Mouse (Mus musculus) thymus, adult 18-20 months (tissue): ENCODE results near the gene Gabrb3.

Experiments used
- DNase-seq, 2 experiments: peaks; one replicate each; pipeline ENCODE4 v3.0.0; 2022; ENCODE audit warnings: mixed read lengths in 2 of 2

Gene Gabrb3

GRCm38 (mm10) chr7:57532676-57533075 is 113.2 kb downstream of the Gabrb3 start:
- DNase-seq = no peak

- no peak for DNase-seq
Observed at GRCm38 (mm10) chr7:57538565-57538964, 119.1 kb downstream of the Gabrb3 start.

GRCm38 (mm10) chr7:57560732-57561436 is 141.4 kb downstream of the Gabrb3 start:
- no peak for DNase-seq

GRCm38 (mm10) chr7:57564403-57564802 is 144.9 kb downstream of the Gabrb3 start:
- no peak for DNase-seq

- peak in 1 of 2 experiments; percentile 1 for DNase-seq
Observed at GRCm38 (mm10) chr7:57590451-57591248, 171.2 kb downstream of the Gabrb3 start.

GRCm38 (mm10) chr7:57591249-57591577 is 171.7 kb downstream of the Gabrb3 start:
- DNase-seq = peak in 1 of 2 experiments; percentile 1

- DNase-seq = no peak
Observed at GRCm38 (mm10) chr7:57591578-57592431, 172.3 kb downstream of the Gabrb3 start.

- DNase-seq = no peak
Observed at GRCm38 (mm10) chr7:57597341-57597740, 177.8 kb downstream of the Gabrb3 start.

- DNase-seq = no peak
Observed at GRCm38 (mm10) chr7:57618697-57619096, 199.2 kb downstream of the Gabrb3 start.

GRCm38 (mm10) chr7:57620036-57620435 is 200.5 kb downstream of the Gabrb3 start:
- no peak for DNase-seq

GRCm38 (mm10) chr7:57623718-57624117 is 204.2 kb downstream of the Gabrb3 start:
- no peak for DNase-seq

GRCm38 (mm10) chr7:57635026-57635425 is 215.5 kb downstream of the Gabrb3 start:
- no peak for DNase-seq

- DNase-seq = no peak
Observed at GRCm38 (mm10) chr7:57635687-57636086, 216.2 kb downstream of the Gabrb3 start.

- DNase-seq = no peak
Observed at GRCm38 (mm10) chr7:57640796-57641195, 221.3 kb downstream of the Gabrb3 start.

- DNase-seq = no peak
Observed at GRCm38 (mm10) chr7:57647345-57647744, 227.9 kb downstream of the Gabrb3 start.

- DNase-seq = no peak
Observed at GRCm38 (mm10) chr7:57648136-57648755, 228.8 kb downstream of the Gabrb3 start.

- DNase-seq = no peak
Observed at GRCm38 (mm10) chr7:57677352-57677751, 257.9 kb downstream of the Gabrb3 start.

- no peak for DNase-seq
Observed at GRCm38 (mm10) chr7:57689836-57690235, 270.3 kb downstream of the Gabrb3 start.

GRCm38 (mm10) chr7:57700370-57700769 is 280.9 kb downstream of the Gabrb3 start:
- no peak for DNase-seq

GRCm38 (mm10) chr7:57701046-57701445 is 281.6 kb downstream of the Gabrb3 start:
- no peak for DNase-seq

- DNase-seq = no peak
Observed at GRCm38 (mm10) chr7:57703580-57703979, 284.1 kb downstream of the Gabrb3 start.

GRCm38 (mm10) chr7:57706092-57706491 is 286.6 kb downstream of the Gabrb3 start:
- DNase-seq = no peak
